Mouse (Mus musculus) lung, postnatal 10 days (tissue): ENCODE data around the gene Vmn1r233.
A peak's percentile ranks its signal among the peaks of the same experiment; 100 is the strongest.

Experiments used
- DNase-seq: peaks from one replicate; pipeline ENCODE4 v3.0.0; 2021

Gene Vmn1r233

DNA sequence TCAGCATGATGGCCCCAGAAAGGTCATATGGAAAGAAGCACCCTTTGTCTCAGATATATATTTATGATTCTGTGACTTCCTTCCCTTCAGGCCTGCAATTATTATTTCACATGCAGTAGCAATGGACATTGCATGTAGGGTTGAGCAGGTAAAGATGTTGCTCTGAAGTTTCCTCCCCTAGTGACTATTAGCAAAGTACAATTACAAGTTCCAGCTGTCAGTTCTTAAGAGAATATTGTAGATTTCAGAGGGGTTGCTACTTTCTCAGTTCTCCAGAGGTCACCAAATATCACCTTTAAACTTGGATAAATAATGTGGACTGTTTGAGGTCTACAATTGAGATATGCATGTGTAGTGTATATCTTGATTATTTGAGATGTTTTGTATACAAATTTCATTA is at the start of gene Vmn1r233:
TSS of gene Vmn1r233 (minus strand) at position 101 of the 400 bp plus-strand sequence.
- DNase-seq: no peak

DNA sequence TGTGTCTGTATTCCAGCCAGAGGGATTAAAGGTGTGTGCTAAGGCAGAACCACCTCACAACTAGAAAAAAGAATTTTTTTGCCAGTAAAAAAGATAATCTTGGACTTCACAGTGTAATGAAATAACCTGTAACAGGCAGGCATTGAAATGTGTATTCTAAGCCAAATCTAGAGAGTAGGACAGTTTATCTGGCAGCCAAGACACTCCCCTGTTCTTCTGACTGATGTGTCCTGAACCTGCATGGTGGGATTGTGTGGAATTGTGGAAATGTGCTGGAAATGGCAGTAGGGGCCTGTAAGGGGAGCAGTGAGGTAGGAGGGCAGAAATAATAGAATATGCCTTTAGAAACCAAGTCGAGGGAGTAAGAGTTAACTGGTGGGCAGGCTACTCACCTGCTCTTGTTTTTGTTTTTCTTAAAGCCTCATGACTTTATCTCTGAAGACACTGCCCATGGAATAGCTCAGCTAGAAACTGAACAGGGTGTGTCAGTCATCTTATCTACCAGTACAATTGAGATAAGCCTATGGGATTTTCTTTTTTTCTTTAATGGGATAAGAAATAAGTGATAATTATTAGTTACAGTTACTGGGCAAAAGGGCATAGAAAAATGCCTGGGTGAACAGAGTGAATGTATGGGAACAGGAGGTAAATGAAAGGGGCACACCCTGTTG is 22.3 kb upstream of the Vmn1r233 start:
- no peak for DNase-seq

DNA sequence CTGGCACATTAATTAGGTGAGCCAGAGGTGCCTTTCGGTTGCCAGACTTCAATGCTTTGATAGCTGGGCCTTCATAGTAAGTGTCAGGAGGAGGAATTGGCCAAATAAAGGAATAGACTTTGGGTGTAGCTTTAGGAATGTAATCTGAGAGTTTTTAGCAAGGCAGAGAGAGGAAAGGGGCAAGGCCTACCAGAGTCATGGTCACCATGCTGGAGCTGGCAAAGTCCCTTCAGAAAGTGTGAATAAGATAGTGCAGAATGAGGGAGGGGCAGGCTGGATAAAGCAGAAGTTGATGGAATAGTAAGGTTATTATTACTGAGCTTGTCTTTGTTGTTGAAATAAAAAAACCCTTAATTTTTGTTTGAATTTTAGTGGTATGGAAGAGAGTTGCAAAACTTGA is 13.5 kb upstream of the Vmn1r233 start:
- DNase-seq: no peak

DNA sequence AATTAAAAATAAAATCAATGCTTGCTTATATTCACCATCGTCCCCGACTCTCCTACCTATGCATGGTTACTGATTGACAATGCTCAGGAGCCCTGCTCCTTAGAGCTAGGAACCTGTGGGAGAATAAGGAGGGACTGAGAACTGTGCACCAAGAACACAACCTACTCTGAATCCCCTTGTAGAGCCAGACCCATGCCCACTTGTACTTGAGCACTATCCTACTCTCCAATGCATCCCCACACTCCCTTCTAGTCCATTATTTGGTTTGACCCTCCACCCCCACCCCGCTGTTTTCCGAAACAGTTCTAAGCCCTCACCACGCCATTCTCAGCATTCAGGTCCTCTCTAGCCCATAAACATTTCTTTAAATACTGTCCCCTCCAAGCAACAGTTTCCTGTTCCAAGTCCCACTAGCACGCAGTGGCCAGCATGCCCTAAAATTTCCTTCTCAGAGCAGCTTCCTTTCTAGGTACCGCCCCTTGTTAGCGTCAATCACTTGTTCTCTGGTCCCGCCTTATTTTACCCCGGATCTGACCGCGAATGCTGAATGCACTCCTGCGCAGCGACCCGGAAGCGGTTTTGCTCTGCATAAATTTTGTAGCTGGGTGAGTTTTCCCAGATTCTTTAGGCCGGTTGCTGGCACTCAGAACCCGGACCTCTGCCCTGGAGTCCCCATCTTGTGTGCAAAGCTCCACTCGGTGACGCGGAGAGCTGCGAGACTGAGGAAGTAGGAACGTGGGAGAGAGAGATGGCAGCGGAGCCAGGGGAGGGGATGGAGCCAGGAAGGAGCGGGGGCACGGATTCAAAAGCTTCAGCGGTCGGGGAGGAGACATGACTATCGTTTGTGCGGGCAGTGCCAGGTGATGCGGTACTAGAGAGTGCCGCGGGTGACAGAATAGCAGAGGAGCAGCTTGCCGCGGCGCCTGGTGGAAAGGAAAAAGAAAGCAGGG is 12.4 kb upstream of the Vmn1r233 start, which contains the start of gene Zfp160:
TSS of gene Zfp160 (plus strand) at position 522 of the 950 bp plus-strand sequence.
- DNase-seq: peak; percentile 94

DNA sequence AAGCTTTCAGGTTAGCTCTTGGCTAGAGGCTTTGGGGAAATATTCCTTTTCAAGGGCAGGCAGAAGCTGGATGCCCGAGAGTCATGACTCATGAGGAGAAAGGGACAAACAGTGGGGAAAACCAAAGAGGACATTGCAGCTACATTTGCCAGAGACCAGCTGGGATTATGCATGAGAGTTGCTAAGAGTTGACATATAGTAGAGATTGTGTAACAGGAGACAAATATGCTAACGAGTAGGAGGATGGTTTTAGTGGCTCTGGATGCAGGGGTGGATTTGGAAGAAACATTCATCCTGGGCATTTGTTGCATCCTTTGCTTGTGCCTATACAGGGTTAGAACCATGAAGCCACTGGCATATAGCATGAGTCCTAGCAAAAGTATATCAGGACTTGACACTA is 2.5 kb downstream of the Vmn1r233 start:
- DNase-seq: no peak

GRCm38 (mm10) chr17:20966681-20967080 is 29.6 kb downstream of the Vmn1r233 start:
- no peak for DNase-seq

- no peak for DNase-seq
These were observed 30.8 kb downstream of the Vmn1r233 start for GRCm38 (mm10) chr17:20965421-20965820.

DNA sequence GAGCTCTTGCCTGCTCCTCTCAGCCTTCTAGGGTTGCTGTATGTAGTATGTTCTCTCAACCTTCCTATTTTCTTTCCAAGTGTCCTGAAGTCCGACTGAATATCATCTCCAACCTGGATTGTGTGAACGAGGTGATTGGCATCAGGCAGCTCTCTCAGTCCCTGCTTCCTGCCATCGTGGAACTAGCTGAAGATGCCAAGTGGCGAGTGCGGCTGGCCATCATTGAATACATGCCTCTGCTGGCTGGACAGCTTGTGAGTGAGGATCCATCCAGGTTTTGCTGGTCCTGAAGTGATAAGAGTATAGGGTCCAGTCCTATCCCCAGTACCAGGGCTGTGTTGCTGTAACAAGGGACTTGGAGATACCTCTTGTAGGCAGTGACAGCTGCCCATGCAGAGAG is 35.9 kb downstream of the Vmn1r233 start:
- DNase-seq: no peak

DNA sequence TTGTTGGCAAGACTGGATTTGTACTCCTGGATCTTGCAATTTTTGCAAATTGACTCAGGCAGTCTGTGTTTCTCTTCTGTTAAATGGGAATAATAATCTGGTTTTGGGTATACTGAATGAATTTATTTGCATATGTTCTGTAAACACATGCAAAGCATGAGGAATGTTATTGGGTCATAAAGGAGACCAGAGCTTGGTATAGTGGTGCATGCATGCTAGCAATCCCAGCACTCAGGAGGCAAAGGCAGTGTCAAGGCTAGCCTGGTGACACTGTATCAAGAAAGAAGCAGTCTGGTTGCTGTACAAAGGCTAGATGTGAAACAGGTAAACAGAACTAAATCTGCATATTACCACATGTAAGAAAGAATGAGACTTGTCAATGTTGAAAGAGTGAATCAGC is 49.6 kb downstream of the Vmn1r233 start:
- no peak for DNase-seq

GRCm38 (mm10) chr17:20946026-20946565 is 50.2 kb downstream of the Vmn1r233 start:
- no peak for DNase-seq

DNA sequence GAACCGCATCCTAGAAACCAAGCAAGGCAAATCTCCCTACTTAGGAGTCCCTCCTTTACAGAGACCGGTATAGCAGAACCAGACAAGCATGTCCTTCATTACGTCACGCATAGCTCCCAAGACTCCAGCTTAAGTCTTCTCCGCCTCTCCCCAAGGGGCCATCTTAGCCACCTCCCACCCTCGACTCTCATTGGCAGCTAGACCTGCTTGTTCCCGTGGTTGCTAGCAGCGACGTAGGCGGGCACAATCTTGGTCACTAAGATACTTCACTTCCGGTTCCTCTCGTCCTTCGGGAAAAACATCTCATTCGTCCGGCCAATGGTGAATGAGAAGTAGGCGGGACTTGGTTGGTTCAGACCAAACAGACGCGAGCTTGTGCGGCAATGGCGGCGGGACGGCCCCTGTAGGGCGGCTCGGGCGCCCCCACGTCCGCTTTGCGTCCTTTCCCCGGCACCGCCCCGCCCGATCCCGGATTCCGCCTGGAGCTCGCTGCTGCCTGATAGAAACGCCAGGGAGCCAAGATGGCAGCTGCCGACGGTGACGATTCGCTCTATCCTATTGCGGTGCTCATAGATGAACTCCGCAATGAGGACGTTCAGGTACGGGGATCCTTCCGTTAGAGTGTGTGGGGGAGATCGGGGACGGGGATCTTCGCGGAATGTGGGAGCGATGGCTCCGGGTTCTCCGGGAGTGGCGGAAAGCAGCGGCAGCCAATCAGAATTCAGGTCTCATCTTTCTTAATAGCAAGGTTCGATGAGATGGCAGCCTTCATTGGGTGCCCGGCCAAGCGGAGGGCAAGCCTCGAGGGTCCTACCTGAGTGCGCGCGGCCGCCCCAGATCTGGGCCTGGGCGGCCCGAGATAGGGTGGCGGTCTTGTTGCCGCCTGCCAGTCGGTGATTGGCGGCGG is 51.0 kb downstream of the Vmn1r233 start, which contains the start of gene Ppp2r1a:
TSS of gene Ppp2r1a (plus strand) at position 327 of the 907 bp plus-strand sequence.
- peak; percentile 99 for DNase-seq

DNA sequence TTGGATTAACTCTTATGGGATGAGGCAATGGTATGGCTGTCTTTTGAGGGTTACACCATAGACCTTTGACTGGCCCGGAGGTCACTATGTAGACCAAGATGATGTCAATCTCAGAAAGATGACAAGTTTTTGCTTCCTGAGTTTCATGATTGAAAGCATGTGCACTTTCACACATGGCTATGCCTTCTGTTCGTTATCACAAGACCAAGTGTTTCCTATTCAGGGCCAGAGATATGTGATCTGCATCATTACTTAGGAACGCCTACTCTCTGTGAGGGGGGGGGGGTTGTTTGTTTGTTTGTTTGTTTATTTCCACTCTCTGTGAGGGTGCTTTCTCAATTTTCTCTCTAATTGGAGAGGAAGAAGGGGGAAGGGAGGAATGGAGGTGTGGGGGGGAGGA is 52.0 kb downstream of the Vmn1r233 start:
- no peak for DNase-seq
